Mouse (Mus musculus): Measurements from ENCODE around the gene Tenm1.

GRCm38 (mm10) chrX:42511105-42511504 is 917.8 kb downstream of the Tenm1 start:
- TF ChIP-seq CTCF (IDR thresholded peaks at IDR 0.05; ENCODE audit: low read depth) (no peak), EP300 (IDR thresholded peaks at IDR 0.05; ENCODE audit: low read depth) (no peak)
